Mouse (Mus musculus) embryo, embryonic 11.5 days (tissue): ENCODE results near the gene Vps8.

ENCODE experiments used
- DNase-seq: peaks from one replicate; pipeline ENCODE4 v3.0.0-alpha.2; 2012; ENCODE audit warnings: low read depth, low spot score

Gene Vps8

DNA sequence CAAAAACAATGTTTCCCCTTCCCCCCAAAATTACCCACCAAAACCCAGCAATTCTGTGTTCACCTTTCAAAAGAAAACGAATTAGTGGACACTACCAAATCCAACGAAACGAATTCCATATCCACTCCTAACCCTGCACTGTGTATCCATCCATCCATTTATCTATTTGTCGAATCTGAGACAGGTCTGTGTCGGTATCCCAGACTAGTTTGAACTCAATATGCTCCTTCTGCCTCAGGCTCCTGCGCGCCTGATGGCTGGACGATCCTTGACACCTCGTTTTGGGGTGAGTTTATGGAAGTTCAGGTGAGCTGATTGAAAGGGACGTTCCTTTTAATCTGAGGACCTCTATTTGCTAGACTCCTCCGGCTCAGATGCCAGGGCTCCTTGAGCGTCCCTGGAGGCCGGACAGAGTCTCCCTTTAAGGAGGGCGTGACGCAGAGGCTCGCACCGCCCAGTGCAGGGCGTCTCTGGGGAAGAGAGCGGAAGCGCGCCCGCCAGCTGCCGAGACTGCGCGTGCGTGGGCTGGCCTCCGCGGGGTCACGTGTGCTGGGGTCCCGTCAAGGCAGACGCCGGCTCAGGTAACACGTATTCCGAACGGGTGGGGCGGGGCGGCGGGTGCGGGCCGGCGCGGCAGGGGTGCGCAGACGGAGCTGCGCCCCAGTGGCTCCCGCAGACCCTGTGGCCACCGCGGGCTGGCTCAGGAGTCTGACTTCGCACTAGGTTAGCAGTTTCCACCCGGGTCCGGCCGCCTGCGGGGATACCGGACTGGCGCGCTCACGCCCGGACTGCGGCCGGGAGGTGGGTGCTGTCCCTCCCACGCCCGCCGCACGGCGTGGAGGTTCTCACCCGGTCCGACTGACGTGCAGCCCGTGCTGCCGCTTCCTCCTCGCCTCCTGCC, at the start of gene Vps8:
Gene Vps8, plus strand, starts transcription at position 474 of the 901 bp plus-strand sequence.
- peak; percentile 89 for DNase-seq

DNA sequence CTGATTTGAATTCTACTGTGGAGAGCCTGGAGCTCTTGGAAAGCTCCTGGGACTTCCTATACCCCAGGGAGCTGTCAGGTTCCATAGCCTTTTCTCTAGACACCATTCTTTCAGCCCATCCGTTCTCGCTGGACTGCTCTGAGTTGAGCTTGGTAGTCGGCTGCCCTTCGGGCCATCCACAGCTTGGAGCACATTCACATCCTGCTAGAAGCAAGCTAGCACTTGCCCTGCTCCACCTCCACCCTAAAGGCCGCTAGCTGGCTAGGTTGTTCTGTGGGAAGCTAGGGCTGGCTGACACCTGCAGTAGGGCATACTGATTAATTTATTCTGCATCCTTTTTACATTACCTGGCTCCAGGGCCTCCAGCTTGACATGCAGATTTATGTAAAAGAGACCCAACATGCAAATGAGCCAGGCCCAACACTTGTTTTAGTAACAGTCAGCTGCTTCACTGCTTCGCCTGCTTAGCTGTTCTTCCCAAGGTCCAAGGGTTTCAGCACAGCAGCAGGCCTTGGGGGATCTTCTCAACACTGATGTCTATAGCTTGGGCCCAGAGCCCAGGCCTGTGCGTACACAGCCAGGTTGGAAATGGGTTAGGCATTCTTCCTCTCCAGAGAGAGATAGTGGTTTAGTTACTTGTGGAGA, 49.5 kb upstream of the Vps8 start:
- DNase-seq, result no peak

DNA sequence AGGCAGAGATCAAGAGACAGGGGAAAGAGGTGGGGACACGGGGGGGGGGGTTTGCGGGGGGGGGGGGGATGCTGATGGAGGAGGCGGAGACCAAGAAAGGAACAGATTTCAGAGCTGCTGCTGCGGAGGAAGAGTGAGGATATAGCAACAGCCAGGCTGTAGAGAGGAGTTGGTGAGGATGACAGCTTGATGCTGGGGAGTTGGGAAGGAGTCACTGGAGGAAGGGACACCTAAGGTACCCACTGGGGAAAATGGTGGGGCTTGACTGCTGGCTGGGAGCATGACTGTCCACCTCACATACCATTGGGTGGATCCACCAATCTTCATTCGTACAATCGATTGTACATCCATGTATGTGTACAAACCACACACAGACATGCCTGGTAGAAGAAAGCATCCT, 48.9 kb upstream of the Vps8 start:
- no peak for DNase-seq

DNA sequence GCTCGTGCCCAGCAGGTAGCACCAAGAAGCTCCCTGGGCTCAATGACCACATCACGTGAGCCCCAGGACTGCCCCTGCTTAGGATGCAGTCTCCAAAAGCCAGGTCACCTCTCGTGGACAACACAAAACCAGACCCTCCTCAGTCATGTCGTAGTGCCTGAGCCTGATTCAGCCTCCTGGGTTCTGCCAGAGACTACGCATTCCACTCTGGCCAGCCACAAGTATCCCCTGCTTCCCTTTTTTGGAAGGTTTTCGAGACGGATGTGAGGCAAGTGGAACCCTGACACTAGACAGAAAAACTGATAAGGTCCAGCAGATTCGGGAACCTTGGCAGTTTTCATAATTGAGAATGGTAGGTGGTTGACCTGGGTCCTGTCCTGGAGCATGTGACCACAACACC, 47.8 kb upstream of the Vps8 start:
- no peak for DNase-seq

DNA sequence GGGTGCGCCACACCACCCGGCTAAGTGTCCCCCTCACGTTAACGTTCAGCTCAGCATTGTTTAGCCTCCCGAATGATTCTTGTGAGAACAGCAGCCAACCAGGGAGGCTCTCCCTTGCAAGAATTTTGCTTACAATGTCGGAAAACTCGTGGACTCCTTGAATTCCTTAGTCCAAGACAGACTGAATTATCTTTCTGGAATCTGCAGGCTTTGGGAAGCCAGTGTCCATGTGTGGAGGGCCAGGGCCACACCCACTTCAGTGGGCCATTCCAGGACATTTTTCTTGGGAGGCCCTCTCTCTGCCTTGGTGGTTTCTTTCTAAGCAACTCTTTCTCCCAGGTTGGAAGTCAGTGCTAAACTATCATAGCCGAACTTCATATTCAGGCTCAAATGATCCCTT, 46.6 kb upstream of the Vps8 start:
- no peak for DNase-seq

DNA sequence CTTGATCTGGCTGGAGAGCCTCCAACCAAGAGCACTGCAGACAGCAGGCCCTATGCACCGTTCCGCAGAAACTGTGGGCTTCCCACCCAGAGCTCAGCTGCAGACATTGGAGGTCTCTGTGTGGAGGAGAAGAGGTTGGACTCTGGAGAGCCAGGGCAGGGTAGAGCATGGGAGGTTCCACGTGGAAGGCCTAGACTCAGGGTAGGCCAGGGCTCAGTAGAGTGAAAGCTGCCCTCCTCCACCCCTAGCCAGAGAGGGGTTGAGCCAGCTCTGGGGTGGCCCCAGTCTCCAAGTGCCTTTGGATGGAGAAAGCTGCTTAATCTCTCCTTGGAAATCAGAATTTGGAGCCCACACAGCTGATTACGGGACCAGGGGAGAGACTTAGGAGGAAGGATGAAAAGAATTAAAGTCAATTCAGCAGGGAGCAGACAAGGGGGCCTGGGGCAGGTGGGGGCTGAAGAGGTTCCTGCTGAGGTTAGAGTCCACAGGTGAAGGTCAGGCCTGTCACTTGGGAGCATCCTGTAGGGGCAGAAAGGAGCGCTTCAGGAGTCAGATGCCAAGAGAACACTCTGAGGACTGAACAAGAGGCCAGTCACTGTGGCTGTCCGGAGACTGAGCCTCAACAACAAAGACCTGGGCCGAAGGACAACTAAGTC, 45.8 kb upstream of the Vps8 start:
- no peak for DNase-seq

DNA sequence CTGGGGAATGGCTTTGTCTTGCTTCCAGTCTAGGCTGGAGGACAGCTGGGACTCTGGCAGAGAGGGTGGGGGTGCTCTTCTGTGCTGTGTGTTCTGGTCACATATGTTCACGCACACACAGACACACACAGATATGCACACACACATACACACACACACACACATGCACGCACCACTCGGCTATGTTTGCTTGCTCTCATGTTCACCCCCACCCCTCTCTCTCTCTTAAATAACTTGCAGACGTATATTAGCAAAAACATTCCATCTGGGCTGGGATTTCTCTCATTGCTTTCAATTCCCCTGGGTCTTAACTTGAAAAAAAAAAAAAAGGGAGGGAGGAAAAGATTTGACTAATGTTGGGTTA, 45.3 kb upstream of the Vps8 start:
- DNase-seq, result no peak

DNA sequence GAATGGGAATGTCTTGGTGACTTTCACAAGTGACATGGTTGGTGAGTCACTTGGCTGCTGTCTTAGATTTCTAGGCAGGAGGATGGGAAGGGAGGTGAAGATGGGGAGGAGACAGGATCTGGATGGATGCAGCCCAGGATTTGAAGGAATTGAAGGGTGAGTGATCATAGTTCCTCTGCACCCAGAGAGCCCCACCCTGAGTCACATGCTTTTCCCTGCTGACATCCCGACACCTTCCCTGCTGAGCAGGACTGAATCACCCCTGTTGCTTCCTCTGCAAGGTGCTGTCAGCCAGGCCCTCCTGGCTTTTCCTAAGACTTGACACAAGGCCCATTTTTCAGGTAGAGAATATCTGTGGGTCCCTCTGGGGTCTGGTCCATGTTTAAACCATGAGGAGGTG, 41.4 kb upstream of the Vps8 start:
- no peak for DNase-seq

DNA sequence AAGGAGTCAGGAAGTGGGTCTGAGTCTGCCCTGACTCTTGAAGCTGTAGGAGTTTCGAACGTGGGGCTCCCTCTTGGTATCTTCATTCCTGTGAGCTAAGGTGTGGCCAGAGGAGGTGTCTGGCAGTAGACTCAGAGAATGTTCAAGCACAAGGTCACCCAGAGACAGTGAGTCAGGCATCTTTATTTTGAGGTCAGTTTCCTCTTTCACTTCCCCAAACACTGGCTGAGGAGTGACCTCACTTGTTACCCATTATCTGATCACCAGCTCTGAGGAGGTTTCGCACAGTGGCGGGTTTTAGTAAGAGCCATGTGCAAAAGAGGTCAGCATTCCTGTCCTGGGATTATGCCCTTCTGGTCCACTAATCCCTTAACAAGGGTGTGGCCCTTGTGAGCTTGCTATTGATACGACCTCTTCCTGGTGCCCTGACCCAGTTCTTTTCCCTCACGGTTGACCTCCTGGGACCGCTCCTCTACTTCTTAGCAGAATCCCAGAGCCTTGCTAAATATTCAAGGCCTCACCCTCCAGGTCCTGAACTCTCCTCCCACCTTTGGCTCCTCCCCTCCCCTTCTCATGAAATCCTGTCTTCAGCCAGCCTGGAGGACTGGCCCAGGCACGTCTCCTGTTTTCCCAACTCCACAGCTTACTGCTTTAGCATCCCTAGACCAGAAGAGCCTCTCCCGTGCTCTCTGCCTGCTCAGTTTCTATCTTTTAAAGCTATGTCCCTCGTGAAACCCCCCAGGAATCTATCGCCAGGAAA, 40.6 kb upstream of the Vps8 start:
- DNase-seq, result no peak

DNA sequence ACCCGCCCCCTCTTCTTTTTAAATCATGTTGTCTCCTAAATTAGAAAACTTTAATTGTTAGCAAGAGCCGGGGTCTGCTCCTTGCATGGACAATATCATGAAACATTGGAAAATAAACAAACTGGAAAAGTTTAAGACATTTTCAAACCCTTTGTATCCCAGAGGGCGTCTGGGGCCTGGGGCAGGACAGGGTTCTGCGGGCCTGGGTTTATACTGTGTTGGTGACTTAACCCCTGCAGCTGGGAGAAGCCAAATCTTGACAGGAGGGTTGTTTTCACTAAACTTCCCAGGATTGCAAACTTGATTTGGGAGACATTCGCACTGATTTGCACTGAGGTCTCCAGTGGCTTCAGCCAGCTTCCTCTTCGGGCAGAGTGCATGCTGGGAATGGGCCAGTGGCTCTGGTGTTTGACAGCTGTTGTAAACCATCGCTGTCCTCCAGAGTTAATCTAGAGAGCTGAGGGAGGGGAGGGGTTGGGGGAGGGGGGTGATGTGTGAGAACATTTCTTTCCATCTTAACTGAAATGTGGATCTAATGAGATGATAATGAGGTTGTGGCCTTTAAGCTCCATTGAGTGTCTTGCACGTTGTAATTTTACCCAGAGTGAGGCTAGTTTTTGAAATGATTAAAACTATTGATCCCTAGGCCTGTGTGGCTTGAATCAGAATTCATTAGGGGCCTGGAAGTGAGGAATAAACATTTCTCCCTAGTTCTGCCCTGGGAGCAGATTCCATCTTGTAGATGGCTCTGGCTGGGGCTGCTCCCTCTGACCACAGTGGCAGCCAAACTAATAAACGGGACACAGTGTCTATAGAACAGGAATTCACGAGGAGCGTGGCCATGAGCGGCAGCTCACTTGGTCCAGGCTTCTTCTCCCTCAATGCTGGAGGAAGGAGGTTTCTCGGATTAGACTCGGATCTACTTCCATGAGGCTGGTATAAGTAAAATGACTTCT, 36.7 kb upstream of the Vps8 start:
- DNase-seq, result no peak

DNA sequence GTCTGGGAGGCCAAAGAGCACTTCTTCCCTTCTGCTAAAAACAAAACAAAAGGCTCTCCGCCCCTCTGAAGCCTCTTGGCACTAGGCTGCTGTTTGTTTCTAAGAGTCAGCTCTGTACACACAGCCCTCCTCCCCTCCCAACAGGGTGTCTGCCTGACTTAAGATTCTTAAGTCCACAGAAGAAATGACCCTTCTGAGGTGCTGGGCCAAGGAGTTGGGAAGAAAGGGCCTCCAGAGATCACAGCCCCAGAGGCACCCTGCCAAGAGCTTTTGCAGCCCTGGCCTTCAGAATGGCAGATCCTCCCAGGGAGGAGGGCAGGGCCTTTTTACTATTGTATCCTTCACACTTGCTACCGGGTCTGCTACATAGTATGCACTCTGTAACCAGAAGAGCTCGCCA, 33.6 kb upstream of the Vps8 start:
- no peak for DNase-seq

DNA sequence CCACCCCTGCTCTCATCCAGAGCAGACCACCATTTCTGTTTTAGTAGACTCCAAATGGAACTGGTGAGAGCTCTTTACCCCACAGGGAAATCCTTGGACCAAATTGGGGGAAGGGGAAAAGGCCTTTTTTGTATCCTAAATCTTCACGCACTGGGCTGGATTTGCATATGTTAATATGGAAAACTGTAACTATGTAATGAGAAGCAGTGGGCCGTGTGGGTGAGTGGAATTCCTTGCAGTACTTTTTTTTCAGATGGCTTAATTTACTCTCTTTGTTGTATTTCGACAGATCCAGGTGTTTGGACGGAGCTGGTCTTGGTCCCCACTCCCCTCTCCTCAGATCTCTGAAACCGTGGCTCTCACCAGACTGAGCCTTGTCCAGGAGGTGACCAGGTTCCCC, 32.2 kb upstream of the Vps8 start:
- no peak for DNase-seq

DNA sequence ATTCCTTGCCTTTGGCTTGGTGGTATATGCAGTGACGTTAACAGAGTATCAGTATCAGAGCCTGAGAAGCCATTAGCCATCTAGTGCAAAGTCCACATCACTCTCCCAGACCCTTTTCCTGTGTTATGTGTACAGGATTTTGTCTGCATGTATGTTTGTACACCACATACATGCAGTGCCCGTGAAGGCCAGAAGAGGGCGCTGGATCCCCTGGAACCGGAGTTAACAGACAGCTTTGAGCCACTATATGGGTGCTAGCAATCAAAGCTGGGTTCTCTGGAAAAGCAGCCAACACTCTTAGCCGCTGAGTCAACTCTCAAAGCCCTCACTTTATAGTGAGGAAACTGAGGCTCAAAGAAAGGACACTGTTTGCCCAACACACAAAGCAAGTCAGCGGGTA, 30.8 kb upstream of the Vps8 start:
- DNase-seq, result no peak

DNA sequence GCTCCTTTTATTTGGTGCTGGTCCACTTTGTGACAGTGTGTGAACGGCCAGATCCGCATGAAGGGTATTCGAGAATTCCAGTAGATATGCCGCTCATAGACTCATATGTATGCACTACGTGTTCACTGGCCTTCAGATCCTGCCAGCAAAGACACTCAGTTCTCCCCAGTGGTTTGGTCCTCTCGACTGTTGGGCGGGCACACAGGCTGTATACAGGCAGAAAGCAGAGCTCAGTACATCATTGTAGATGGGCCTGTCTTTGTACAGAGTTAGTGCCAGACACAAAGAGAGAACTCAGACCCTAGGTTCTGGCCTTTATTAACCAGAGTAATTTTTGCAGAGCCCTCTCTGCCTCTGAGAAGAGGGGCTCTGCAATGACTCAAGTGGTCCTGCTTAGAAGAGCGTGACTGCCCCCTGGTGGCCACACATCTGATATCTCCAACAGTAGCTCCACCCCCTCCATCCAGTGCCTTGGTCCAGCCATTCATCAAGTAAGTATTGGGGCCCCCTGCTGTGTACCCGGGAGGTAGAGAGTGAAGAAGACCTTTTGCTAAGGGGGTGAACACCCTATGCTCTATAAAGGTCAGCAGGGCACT, 30.3 kb upstream of the Vps8 start:
- peak; percentile 91 for DNase-seq

DNA sequence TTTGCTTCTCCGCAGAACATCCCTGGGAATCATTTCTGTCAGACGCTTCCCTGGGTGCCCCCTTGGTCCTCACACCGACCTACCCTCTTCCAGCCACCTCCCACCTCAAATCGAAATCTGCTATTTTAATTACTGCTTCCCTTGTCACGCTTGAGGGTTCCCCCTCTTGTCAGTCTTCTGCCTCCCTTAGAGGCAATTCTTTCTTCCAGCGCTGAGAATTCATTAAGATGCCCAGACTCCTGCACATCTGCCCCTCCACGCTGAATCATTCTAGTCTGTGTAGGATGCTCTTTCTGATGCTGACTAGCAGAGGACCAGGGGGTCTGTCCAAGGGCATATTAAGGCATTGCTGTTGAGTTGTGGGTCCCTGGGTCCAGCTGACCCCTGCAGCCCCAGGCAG, 27.4 kb upstream of the Vps8 start:
- DNase-seq, result no peak

DNA sequence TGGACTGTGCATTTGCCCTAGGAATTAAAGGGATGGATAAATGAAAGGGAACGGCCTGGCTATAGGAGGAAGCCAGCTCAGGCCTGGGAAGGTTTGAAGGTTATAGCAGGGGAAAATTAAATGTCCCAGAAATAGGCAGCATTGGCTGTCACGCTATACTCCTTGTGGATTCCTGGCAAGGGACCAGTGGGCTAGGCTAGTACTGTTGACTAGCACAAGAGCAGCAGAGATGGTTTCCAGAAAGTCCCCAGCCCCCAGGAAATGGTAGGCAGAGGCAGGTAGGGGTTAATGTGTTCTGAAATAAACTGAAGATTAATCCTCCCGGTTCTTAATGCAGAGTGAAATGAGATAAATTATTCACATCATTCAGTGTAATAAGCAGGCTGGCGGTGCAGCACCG, 25.2 kb upstream of the Vps8 start:
- no peak for DNase-seq

DNA sequence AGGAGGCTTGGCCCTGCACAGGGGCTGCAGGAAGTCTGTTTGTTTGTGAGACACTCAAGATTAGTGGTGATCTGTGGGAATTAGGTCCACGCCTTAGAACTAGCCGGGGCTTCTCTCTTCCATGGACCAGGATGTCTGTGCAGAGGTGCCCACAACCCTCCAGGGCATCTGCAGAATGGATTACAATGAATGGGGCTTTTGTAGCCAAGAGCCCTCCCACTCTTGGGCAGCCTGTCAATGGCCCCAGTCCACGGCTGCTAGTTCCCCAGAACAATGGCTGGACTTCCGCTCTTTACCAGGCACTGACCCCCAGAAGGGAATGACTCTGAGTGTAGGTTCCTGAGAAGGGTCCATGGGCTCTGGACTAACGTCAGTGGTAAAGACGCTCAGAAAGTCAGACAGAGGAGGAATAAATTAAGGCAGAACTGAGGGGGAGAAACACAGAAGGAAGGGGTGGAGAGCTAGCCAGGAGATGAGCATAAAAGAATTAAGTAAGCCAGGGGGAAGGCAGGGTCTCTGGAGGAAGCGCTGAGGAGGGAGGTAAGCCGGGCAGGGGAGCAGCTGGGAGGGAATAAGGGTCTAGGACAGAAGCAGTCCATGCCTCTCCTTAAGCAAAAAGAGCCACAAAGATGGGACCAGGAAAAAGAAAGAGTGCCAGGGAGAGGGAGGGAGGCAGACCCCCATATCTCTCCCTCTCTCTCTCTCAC, 24.4 kb upstream of the Vps8 start:
- no peak for DNase-seq

DNA sequence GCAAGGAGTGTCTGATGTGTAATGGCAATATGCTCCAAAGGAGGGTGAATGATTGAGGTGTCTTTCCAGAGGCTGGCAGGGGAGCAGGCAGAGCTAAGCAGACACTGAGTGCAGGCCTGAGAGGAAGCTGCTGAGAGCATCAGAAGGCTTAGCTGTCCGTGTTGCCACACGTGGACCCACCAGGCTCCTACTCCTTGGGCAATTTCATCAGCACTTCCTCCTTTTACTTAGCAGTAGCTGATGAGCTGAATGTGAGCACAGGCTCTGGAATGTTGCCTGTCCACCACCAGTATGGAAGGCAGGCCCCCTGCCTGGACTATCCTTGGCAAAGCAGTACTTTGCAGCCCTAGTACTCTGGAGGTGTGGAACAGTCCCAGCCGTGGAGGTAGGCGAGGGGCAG, 23.0 kb upstream of the Vps8 start:
- DNase-seq, result no peak

DNA sequence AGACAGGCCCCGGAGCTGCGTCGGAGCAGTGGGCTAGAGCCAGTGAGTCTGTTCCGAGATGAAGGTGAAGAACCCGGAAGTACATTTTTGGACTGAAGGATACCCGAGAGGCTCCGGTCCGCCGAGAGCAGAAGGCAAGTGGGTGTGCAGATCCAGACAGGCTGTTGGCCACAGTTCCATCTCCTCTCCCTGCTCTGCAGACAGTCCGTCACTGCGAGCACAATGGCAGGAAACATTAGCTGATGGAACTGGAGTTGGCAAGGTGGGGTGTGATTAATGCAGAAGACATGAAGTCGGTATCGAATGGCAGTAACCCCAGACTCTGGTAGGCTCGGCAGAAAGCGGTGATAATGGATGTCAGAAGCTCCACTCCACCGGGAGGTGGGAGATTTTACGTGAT, 20.9 kb upstream of the Vps8 start:
- no peak for DNase-seq

DNA sequence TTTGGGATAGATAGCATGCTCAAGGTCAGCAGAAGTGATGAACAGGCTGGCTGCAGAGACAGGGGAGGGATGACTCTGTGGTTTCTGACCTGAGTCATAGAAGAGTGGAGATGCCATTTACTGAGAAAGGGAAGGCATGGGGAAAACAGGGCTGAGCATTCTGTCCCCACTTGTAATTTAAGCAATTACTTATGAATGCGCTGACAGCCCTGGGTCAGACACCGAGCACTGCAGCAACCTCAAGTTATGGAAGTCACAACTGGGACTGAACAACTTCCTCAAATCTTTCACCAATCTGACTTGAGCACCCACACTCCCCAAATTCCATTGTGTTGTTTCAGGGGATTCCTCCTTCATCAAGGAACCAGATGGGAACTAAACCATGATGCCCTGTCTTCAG, 19.5 kb upstream of the Vps8 start:
- no peak for DNase-seq
